Mouse (Mus musculus) frontal cortex, postnatal 25 days (tissue): ENCODE measurements around the gene Yap1.
"Not testable (repeated sequence)": the region's sequence is repeated elsewhere in the genome, so short reads cannot be mapped to it uniquely, and the experiment has no call there.

Experiments
- DNase-seq, 2 experiments: peaks; one replicate each; pipeline ENCODE4 v3.0.0; 2022; ENCODE audit warnings: low spot score in 2 of 2

The Yap1 gene

DNA sequence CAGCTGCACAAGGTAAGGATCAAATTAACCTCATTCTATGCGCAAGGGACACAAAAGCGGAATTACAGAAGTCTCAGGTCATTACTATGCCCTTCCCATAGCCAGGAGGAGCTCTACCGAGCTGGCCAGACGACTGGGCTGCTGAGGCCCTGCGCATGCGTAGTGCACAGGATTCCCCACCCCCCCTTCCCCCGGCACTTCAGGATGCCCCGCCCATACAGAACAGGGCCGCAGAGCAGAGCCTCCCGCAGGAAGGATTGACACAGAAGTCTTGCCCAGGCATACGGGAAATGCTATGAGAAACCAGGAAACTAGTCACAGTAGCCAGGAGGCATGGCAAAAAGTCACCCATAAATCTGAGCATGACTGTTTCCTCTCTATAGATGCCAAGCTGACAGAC, 89.9 kb downstream of the Yap1 start:
- DNase-seq = no peak

DNA sequence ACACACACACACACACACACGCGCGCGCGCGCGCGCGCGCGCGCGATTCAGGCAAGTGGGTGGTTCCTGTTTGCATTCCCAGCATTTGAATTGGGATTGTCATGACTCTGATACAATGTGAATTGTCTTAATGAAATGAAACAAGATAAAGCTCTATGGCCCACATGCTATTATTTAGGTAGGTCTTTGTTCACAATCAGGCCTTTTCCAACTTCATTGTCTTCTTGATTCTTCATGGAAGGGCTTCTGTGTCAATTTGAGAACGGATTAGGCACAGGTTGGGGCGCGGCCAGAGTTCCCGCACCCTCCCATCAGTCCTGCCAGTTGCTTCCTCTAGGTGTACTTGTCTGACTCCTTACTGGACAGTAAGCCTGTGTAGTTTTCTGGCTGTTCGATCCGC, 90.4 kb downstream of the Yap1 start:
- DNase-seq = no peak

DNA sequence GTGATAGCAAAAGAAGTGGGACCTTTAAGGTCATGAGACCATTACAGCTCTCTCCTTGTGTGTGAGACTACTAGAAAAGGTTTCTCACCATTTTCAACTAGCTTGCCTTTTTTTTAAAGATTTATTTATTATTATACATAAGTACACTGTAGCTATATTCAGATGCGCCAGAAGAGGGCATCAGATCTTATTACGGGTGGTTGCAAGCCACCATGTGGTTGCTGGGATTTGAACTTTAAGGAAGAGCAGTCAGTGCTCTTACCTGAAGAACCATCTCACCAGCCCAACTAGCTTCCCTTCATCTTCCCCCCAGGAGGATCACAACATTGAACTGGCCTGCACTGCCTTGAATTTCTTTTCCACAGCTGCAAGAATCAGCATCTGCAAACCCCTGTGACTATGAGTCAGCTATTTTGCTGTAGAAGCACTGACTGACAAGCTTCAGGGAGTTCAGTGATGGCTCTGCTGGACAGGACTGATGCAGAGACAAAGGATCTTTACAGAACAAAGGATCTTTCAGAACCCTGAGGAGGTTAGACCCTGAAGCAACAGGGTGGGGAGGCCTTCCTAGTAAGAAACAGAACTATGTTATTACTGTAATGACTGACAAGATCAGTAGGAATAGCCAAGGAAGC, 96.9 kb downstream of the Yap1 start:
- DNase-seq = no peak

DNA sequence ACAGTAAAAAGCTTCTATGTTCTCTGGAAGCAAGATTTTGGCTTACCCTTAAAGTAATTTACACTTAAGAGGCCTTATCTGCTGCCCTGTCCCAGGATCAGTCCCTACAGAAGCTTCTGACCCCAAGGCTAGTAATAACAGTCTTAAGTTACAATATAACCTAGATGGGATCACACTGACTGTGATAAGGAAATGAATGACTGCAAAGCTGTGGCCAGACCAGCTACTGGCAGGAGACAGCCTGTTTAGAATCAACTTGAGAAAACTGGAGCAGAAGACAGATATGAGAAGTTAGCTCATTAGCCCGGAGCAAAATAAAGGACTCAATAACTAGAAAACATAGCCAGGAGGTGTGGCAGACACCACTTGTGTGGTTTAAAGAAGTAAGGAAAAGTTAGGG, 97.8 kb downstream of the Yap1 start:
- DNase-seq = no peak

DNA sequence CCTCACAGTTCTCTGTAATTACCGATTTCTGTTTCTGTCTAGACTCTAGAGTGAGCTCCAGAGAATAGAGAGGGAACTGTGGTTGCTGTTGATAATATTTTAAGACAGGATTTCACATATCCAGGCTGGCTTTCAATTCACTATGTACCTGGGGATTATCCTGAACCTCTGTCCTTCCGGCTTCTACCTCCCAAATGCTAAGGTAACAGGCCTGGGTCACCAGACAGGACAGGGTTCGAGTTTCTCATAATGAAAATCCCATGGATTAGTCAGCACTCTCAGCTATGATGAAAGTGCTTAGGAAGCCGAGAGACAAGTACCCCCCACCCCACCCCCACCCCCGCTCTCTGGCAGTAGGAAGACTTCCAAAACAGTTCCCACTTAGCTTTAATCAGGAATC, 100.6 kb downstream of the Yap1 start:
- no peak for DNase-seq

DNA sequence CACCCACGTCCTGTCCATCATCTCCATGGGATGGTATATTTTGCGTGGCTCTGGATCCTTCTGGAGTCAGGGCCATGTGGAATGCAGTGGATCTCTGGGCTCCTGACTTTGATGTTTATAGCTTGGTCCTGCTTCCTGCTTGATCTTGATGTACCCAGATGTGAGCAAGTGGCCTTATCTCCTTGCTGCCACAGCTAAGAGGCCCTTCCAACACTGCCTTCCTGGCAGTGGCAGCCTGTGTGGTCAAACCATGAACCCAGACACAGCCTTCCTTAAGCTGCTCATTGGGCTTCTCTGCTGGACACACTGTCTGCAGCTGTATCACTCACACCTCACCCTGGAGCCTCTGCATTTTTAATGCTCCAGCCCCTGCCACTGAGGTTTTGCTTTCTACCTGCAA, 101.1 kb downstream of the Yap1 start:
- no peak for DNase-seq

DNA sequence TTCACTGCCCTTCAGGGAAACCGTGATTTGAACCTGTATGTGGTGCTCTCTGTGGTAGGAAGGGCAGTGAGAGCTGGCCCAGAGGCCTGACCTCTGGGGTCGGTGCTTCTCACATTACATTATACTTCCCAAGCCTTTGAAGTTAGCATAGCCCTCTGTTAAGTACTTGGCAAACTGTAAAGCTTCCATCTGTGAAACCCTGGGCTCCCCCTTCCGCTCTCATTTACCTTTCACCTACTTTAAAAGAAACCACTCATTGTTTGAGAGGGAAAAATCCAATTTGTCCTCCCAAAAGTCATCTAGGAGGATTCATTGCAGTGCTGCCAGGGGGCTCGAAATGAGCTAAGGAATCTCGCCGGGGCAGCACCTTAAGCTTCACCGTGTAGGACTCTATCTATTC, 102.1 kb downstream of the Yap1 start:
- DNase-seq = no peak

DNA sequence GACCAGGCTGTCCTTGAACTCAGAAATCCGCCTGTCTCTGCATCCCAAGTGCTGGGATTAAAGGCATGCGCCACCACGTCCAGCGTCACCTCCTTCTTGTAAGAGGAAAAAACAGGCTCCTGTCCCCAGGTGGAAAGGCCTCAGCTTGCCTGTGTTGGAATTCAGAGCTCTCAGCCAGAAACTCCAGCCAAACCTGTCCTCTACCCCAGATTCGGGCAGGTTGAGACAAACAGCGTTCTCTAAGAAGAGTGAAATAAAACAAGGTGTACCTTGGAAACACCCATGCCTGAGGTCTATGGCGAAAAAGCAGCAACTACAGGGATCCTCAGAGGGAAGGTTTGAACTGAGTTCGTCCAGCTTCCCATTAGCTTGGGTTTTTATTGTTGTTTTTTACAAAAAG, 103.4 kb downstream of the Yap1 start:
- no peak for DNase-seq

DNA sequence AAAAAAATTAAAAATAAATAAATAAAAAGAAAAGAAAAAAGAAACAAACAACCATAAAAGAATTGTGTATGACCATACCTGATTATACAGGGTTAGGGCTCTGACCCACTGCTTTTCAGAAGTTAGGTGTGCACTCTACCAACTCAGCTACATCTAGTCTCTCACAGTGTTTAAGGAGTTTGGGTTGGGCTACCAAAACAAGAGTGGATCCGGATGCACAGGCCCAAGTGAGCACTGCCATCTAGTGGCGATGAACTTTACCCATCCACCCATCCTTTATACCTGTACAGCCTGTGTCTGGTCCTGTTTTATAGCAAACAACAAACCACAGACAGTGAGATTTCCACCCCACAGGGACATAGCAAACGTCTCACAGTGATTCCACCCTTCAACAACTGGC, 106.9 kb downstream of the Yap1 start:
- DNase-seq = peak; percentile 40

DNA sequence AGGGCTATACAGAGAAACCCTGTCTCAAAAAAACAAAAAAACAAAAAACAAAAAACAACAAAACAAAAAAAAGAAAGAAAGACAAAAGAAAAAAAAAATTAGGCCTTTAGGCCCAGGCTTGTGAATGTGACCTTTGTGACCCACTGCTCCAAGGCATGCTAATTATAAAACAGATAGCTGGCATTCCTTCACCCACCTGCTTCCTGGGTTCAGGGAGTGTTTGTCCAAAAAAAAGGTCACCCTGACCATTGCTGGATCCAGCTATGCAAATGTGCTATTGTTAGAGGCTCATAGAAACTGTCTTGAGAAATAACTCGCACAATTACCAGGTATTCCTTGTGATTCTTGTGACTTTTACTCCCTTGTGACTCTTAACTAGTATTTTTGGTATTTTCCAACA, 112.6 kb downstream of the Yap1 start:
- DNase-seq = not testable (repeated sequence)

DNA sequence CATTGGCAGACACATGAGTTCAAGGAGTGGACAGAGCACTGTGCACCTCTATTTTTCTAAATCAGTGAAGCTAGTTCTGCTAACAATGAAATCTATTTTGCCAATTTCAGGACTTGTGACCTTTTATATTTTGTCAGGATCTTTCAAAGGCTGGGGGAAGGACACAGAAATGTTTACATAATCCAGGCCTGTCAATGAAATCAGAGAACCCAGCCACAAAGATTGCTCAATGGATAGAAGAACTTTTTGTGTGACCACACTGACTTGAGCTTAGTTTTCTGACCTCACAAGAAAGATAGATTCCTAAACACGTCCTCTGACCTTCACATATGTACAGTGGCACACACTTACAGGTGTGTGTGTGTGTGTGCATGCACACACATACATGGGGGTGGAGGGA, 113.2 kb downstream of the Yap1 start:
- no peak for DNase-seq

DNA sequence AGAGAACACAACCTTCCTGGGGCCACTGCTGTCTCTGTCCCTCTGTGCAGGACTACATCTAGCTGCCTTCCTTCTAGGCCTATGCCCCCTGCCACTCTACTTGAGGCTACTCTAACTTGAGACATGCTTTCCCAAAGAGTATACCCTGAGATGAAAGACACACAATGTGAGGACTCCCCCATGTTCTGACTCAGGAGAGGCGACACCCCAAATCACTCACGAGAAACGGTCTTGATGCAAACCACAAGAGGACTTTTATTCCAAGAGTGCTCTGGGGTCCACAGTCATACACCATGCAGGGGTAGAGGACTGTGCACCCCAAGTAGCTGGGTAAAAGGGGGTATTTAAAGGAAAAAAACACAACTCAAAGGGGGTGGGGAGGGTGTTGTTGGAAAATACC, 120.0 kb downstream of the Yap1 start:
- no peak for DNase-seq

DNA sequence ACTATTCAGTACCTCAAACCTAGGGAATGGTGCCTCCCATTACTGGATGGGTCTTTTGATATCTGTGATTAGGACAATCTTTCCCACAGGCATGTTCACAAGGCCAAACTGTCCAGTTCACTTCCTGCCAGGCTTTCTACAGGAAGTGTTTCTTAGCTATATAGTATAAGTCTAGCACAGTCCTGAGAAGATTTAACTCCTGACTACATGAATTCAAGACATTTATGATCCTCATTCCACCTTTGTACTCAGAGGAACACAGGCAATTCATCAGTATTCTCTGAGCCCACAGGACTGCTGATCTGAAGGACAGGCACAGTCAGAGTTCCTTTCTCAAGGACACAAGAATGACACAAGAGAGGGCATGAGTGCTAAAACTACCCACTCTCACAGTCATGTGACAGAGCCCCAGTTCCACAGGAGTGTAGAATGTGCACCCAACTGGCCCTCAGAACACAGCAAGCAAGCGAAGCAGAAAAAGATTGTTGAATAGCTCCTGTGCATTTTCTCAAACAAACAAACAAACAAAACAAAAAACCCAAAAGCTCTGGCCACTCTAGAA, 122.0 kb downstream of the Yap1 start:
- DNase-seq = no peak
